Mouse (Mus musculus) erythroblast, adult 5-6 weeks (primary cell): ENCODE measurements around the gene Nkx2-3. TPM values are rescaled to one million over a fixed set of nuclear protein-coding genes. Genes with fewer than 3 reads are reported as not detected.

Experiments
- ATAC-seq: replicated peaks from 2 replicates; pipeline ENCODE4 v1.8.0; 2016; ENCODE audit warnings: moderate number of reproducible peaks, mild to moderate bottlenecking, moderate TSS enrichment, inconsistent platforms; ENCODE audit not compliant: poor library complexity, low FRiP score, severe bottlenecking
- total RNA-seq, 2 experiments: library from RNA; stranded (forward) in 1 of 2; stranded (reverse) in 1 of 2; fragments of 150-400 nt in 1 of 2; fragments of 200-764, 138-1000 nt in 1 of 2; gene quantifications; 2 replicates each; pipeline versions ENCODE4 v1.2.3 to v1.2.4; 2015 to 2017; ENCODE audit warnings: low replicate concordance in 2 of 2

Gene Nkx2-3
- total RNA-seq, 2 experiments from 2014 or later, result not detected

DNA sequence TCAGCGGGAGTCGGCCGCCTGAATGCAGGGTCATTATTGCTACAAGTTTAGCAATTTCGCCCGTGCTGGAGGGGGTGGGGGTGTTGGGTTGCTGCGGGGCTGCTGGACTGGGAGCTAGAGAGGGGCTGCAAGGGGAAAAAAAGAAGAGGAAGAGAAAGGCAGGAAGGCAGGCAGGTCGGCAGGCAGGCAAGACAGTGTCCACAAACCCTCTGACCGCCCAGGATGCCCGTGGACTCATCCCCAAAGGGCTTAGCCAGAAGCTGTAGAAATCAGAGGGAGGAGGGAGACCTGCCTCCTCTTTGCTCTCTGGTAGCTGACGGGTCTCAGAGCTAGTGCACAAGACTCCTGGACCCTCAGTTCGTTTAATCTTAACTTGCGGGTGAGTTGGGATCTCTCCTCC is 4.8 kb downstream of the Nkx2-3 start:
- ATAC-seq, result no peak

DNA sequence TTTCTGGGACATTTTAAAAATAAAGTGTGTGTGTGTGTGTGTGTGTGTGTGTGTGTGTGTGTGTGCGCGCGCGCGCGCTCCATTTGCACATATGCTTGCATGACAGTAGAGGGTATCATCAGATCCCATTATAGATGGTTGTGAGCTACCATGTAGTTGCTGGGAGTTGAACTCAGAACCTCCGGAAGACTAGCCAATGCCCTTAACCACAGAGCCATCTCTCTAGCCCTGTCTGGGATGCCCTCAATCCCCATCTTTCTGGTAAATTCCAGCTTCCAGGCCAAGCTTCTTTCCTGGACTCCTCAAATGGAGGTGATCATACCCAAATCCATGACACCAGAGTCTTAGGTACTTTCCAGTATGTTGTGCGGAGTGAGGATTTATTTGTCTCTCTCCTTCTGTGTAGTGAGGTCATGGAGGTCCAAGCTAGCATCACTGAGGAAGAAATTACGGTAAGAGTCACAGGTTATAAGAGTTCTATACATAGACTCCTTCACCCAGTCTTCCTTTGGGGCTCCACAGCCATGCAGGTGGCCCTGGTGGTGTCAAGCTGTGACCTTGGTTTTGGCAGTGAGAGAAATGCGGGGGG is 5.7 kb downstream of the Nkx2-3 start:
- ATAC-seq, result no peak

GRCm38 (mm10) chr19:43618505-43619030 is 6.4 kb downstream of the Nkx2-3 start:
- no peak for ATAC-seq

DNA sequence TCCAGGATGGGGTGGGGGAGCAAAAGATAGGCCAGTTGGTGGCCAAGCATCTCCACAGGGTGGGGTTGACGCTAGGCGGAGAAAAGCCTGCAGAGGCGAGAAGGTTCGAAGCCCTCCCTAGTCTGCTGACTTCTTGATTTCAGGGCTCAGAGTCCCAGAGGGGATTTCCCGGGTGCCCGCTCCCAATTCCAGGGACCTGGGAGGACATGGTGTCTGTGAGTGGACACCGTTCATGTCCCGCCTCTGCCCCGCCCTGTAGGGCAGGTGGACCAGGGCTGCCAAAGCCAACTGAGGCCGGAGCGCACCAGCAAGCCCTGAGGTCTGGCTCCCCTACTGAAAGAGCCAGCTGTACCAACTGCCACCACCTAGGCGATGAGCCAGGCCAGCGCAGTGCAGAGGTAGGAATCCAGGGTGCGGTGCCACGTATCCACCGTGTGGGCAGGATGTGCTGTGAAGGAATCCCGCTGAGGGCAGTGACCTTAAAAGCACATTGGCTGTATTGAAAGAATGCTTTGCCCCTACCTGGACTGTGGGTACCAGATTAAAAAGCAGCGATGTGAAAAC is 7.9 kb downstream of the Nkx2-3 start:
- ATAC-seq, result no peak

GRCm38 (mm10) chr19:43623913-43624312 is 11.8 kb downstream of the Nkx2-3 start:
- no peak for ATAC-seq

GRCm38 (mm10) chr19:43626160-43626559 is 14.0 kb downstream of the Nkx2-3 start:
- ATAC-seq, result no peak

GRCm38 (mm10) chr19:43627345-43627744 is 15.2 kb downstream of the Nkx2-3 start:
- ATAC-seq, result no peak

DNA sequence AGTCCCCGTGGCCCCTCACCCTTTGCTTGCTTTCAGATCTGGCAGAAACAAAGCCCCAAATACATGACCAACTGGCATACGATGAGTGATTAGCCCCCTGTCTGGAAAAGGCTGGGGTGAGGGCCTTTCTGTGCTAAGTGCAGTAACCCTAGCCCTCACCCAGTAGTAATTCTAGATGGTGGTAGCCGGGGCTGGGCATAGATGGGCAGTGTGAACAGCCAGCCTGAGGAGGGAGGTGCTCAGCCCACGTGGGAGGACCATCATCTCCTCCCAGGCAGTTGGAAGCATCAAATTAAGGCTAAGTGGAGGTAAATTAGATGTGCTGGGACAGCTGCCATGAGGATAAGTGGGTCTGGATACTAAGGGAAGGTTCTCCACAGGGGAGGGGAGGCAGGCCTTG is 17.0 kb downstream of the Nkx2-3 start:
- ATAC-seq, result no peak

- ATAC-seq, result peak; percentile 91
Measured at GRCm38 (mm10) chr19:43630466-43631251, 18.5 kb downstream of the Nkx2-3 start.

GRCm38 (mm10) chr19:43641833-43642232 is 29.7 kb downstream of the Nkx2-3 start:
- ATAC-seq, result no peak

DNA sequence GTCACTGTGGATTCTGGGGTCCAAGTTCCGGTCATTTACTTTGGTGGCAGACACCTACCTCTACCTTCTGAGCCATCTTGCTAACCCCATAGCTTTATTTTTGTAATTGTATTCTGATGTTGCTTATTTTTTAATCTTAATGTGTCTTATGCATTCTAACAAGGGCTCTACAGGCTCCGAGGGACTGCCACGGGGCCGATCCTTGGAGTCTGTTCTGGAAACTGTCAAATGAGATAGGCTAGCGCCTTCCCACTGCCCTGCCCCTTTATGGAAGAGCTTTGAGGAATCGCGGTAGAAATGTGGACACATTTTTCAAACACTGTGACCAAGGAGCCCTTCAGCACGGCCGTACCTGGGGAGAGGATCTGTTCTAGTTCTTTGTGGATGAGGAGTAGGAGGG is 30.7 kb downstream of the Nkx2-3 start:
- no peak for ATAC-seq

DNA sequence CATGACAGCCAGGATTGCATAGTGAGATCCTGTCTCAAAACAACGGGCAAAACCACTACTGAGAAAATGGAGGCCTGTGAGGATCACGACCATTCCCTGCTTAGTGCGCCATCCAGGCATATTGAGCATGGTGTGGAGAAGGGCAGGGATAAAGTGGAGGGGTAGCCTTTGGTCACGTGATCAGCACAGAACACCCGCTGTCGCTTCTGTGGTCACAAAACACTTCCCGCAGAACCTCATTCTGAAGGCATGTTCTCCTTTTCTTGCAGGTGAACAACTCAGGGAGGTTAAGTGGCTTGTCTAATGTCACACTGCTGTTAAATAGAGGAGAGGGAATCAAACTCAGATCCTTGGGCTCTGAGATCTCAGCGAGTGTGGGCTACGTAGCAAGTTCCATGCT is 33.4 kb downstream of the Nkx2-3 start:
- no peak for ATAC-seq

DNA sequence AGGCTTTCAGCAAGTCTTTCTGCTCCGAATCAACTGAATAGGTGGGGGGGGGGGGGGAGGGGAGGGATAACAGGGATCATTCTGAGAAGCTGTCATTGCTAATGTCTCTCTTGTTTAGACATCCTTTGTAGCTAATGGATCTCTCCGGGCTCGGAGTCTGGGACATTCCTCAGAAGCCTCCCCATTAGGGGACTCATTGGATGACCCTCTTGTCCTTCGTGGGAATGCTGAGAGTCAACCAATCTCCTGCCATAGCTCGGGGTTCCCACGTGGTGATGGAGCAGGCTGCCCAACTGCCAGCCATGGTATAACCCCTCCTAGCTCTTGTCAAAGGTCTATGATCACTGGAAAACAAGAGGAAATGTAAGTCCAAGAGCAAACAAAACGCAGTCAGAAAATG is 34.7 kb downstream of the Nkx2-3 start:
- ATAC-seq, result no peak

DNA sequence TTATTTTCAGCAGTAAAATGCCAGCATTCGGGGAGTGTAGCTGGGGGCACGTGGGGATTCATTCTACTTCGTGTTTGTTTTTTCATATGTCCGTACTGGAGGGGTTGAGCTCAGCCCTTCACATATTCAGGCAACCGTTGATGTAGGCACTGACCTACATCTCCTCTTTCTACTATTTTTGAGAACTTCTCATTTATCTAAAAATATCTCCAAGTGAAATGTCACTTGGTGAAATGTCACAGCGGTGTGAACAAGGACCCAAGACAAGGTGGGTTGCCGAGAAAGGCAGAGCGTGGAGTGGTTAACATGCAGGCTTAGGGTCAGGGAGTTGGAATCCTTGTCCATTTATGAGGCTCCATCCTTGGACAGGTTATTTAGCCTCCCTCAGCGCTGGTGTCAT is 35.1 kb downstream of the Nkx2-3 start:
- ATAC-seq, result no peak

DNA sequence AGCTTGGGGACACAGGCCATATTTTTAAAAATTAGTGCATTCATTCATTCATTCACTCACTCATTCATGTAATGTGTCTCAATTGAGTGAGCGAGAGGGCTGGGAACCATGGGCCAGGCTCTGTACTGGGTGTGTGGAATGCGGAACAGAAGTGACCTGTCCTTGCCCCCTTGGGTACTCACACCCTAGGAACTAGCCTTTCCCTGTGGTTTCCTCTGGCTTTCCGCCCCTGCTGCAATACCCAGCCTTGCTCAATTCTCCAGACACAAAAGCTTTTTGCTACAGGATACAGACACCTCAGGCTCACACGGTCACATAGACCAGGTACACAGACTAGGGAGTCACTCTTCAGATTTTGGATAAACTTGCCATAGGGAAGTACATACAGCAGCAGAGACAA is 36.2 kb downstream of the Nkx2-3 start:
- no peak for ATAC-seq

GRCm38 (mm10) chr19:43651241-43651785 is 39.2 kb downstream of the Nkx2-3 start:
- ATAC-seq, result no peak

DNA sequence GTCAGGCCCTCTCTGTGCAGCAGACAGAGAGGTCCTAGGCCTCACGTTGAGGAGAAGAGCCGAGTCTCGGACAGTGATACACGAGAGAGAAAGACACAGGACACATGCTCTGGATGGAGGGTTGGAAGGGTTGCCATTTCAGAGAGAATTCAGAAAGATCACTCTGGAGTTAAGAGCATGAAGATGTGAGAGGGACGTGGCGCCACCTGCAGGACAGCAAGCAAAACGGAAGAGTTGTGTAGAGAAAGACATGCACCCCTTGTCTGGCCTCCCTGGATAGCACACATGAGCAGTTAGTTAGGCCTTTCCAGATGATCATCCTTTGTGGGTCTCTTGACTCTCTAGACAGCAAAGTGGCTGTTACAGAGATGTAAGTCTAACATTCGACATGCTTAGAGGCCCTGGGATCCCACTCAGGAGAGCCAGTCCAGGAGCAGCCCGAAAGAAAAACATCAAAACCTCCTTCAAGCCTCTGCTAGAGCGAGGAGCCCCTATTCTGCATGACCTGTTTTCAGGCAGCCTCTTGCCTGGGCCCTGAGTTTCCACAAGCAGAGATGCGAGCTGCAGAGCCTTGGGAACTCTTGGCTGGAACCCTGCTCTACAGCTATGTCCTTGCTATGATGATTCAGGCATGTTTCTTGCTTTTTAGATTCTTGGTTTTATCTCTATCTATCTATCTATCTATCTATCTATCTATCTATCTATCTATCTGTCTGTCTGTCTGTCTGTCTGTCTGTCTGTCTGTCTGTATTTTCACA is 43.8 kb downstream of the Nkx2-3 start:
- ATAC-seq, result 0 out of 2 replicates have a peak, but pooled peaks have one; percentile 42

GRCm38 (mm10) chr19:43659632-43660031 is 47.5 kb downstream of the Nkx2-3 start:
- ATAC-seq, result no peak

DNA sequence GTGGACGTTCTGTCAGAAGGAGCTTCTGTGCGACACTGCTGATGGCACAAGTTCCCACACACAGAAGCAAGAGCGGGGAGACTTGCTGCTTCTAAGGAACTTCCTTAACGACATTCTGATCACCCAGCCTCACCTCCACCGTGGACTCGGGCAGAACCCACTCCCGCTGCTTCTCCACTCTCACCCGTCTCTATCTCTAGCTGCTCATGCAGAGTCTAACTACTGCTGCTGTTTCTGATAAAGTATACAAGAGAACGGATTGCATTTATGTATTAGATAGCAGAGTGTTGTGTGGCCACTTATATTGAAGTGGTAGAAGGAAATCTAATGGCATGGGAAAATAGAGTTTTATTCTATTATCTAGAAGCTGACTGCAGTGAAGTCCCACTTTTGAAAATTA is 48.6 kb downstream of the Nkx2-3 start:
- ATAC-seq, result no peak
